Mouse (Mus musculus) spleen, adult 12 weeks (tissue): ENCODE measurements around the gene Wipi2.

Experiments
- DNase-seq: peaks from one replicate; pipeline ENCODE4 v3.0.0; 2022; ENCODE audit warnings: low spot score

Wipi2 gene

DNA sequence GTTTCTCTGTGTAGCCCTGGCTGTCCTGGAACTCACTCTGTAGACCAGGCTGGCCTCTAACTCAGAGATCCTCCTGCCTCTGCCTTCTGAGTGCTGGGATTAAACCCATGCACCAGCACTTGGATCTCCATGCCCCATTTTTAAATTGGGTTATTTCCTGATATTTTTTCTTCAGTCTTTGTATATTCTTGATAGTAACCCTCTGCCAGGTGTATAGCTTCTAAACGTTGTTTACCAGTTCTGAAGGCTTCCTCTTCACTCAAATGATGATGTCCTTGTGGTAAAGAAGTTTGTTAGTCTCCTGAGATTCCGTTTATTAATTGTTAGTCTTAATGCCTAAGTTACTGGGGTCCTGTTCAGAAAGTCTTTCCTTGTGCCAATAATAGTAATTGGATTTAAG, at the start of gene Wipi2:
Gene Wipi2, plus strand, starts transcription at position 301 of the 400 bp plus-strand sequence.
- DNase-seq: no peak

DNA sequence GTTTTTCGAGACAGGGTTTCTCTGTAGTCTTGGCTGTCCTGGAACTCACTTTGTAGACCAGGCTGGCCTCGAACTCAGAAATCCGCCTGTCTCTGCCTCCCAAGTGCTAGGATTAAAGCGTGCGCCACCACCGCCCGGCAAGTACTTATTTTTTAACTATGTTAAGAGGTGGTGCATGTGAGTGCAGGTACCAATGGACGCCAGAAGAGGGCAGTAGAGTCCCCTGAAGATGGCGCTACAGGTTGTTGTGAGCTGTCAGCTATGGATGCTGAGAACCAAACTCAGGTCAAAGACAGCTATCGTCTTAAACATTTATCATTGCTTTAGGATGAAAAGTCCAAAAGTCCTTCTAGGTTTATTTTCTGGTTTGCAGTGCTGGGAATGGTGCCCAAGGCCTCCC, 49.3 kb upstream of the Wipi2 start:
- no peak for DNase-seq

DNA sequence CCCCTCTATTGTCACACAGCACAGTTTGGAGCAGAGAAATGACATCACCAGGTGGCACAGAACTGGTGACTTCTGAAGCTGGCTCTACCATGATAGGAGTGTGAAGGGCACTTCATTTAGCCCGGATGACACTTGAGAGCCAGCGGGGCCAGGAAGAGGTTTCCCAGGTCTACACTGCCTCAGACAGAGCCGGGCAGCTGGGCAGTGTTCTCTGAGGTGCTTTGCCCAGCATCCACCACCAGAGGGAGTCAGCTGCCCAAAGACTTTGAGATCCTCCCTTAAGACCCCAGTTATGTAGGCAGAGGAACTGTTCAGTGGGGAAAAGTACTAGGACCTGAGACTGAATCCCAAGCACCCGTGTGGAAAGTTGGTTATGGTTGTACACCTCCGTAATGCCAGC, 46.0 kb upstream of the Wipi2 start:
- DNase-seq: peak; percentile 10

DNA sequence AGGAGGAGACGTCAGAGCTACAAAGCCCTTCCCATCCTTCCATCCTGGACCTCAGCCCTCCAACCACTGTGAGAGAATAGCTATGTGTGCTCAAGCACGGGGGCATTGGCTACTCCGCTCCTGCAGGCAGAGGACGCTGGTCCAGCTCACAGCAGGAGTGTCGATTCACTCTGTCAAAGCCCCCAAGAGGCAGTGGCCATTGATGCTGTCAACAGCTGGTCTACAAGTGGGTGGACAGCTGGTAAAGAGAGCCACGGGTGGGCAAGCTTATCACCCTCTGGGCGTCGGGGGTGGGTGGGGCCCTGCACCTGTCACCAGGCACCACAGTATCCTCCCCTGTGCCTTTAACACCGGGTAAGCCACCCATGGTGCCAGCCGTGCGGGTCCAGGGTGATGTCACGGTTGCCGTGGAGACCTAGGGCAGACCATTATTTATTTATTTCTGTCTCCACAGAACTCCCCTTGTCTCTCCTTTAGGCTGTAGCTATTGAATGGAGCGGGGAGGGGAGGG, 43.8 kb upstream of the Wipi2 start:
- no peak for DNase-seq

DNA sequence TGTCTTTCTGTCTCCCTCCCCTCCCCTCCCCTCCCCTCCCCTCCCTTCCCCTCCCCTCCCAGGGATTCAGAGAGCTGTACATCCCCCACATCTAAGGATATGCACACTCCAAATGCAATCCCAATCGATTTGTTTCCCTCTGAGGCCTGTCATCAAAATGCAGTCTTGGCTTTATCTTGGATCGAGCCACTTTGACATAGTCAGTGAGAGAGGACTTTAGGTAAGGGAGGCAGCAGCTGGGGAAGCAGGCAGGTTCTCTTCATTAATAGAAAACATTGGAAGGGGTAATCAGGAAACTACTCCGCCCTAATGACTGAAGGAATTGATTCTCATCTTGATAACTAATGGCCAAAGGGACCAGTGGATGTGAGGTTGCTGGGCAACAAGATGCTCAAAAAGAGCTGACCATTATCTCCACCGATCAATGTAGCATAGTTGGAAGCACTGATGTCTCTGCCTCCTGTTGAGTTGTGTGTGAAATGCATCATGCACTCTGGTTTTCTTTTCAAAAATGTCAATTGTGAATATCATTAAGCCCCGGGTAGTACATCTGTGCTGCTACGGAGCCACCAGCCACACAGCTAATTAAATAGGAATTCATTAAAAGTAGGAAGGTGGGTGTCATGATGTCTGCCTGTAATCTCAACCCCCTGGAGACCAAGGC, 36.4 kb upstream of the Wipi2 start:
- DNase-seq: no peak

DNA sequence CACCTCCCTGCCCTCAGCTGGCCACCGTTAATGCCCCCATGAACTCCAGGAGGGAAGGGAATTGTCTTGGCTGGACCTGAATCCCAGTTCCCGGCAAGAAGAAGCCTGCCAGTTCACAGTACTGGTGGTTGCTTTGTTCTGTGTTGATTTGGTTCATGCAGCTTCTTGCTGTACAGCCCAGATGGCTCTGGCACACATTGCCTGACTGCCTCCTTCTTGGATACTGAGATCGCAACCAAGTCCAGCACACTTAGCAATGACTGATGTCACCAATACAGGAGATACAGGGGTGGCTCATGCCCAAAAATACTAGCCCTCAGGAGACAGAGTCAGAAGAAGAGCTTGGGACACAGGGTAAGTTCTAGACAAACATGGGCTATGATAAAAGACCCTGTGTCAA, 31.8 kb upstream of the Wipi2 start:
- DNase-seq: no peak

DNA sequence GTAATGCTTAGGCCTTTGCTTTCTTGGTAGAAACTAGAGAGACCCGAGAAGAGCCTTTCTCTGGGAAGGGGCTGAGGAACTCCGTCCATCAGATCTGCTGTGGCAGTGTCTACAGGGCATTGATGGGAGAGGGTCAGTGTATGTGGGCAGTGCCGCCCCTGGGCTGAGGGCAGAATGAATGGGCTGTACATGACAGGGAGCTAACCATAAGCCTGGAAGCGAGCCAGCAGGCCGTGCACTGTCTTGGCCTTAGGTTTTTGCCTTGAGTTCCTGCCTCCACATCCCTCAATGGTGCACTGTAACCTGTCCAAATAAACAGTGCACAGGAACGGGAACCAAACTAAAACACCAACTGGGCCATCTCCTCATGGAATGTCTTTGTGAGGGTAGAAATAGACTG, 30.8 kb upstream of the Wipi2 start:
- no peak for DNase-seq

DNA sequence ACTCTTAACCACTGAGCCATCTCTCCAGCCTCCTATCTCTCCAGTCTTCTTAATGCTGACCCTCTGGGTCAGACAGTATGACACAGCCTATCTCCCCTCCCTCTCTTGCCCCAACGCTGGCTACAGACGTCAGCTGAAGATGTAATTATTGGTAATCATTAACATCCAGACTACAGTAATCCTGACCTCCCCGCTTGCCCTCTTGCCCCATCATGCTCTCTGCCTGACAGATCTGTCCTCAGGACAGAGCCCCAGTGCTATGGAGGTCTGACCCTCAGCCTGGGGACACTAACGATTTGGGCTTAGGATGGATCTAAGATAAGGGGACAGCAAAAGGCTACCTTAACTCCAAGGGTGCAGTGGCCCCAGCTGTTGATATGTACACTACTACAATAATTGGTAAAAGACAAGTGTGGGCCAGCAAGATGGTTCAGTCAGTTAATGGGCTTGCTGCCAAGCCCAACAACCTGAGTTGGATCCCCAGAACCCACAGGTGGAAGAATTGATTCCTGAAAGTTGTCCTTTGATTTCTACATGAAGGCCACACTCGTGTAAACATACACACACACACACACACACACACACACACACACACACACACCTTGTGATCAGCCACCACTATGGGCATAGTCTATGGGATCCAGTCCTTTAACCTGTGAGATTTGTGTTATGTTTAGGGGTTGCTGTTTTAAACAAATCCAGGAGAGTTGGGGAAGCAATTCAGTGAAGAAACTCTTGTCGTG, 29.7 kb upstream of the Wipi2 start:
- no peak for DNase-seq

DNA sequence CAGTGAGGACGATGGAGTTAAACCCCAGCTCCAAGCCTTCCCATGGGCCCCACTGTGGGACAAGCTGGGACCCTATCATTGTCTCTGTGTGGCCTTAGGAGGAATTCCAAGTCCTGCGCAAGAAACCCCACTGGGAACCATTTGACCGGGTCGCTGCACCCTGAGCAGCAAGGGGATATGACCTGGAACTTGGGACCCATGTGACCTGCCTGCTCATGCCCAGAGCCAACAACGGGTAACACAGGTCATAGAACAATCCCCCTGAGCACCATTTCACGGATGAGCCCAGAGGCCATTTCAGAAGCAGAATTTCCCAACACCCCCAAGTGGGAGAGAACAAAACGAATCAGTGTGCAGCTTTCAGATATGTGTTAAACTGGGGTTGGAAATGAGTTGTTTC, 23.1 kb upstream of the Wipi2 start:
- DNase-seq: no peak

DNA sequence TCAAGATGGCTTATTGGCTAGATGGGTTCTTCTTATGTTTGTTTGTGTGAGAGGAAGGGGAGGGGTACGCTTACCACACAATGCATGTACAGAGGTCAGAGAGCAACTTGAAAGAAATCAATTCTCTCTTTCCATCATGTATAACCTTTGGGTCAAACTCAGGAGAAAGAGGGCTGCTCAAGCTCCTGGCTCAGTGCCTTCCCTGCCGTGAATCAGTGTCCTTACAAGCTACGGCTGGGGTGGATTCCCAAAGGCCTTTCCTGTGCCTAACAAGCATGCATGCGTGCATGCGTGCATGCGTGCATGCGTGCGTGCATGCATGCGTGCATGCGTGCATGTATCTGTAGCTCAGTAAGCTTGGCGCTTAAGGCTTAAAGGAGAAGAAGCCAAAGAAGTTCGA, 22.2 kb upstream of the Wipi2 start:
- no peak for DNase-seq

DNA sequence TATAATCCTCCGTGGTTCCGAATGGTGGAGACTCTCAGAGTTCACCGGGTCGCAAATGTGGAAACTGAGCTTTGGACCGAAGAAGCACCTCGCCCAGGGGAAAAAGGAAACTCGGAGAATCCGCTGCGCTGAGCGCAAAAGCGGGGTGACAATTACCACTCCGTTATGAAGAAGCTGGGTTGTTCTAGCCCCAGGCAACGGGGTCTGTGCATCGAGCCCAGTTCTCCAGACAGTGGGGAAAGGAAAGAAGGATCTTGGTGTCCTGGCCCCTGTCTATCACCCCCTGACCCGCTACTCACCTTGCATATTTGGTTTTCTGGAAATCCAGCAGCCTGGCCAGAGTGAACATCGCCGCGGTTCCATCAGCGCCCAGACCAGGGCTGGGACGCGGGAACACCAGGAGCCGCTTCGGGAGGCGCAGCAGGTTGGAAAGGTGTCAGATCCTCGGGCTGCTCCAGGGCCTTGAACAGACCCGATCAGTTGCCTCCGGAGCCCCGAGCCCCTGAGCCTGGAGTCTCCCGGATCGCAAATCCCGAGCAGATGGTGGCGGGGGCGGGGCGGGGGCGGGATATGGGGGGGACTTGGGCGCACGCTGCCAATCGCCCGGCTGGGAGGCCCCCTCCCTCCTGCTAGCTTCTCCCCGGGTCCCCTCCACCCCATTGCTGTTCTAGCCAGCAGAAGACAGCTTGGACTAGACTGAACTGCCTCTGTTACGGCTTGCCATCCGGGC, 19.1 kb upstream of the Wipi2 start, which contains the start of gene Mmd2:
Gene Mmd2, minus strand, starts transcription at position 542 of the 730 bp plus-strand sequence.
- DNase-seq: no peak

DNA sequence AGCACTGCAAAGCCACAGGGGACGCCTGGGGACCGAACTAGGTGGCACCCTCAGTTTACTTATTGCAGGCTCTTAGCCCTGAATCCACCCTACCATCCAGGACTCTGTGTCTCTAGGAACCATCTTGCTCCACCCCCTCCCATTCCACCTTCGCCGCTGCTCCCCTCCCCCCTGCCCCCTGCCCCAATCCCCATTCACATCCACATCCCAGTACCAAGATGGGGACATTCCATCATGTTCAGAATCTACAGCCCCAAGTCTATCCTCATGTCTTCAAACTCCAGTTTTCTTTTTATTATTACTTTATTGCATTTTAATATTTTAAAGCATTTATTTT, 18.5 kb upstream of the Wipi2 start:
- DNase-seq: no peak

DNA sequence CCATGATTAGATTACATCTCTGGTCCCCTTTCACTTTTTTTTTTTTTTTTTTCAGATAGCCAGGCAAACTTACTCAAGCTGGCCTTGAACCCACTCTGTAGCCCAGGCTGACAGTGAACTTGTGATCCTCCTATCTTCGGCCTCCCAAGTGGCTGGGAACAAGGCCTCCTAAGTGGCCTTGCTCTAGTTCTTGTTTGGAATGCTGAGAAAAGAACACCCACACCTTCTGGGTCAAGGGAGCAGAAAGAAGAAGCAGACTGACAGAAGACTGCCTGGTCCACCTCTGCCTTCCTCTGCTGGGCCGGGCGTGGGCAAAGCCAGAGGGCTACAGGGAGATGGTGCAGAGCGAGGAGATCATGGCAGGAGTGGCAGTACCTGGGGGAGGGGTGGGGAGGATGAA, 17.1 kb upstream of the Wipi2 start:
- DNase-seq: no peak

DNA sequence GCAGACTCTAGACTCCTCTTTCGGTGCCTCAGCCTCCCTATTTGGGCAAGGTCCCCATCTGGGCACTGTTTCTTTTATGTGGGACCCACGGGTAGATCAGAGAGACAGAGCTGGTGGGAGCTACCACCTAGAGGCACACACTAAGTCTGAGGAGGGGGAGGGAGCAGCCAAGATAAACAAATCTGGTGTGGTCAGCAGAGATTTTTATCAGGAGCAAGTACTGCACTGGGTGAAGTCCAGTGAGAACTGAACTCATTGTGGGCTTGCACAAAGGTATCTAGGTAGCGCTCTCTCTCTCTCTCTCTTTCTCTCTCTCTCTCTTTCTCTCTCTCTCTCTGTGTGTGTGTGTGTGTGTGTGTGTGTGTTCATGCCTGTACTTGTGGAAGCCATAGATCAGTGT, 13.0 kb upstream of the Wipi2 start:
- no peak for DNase-seq

DNA sequence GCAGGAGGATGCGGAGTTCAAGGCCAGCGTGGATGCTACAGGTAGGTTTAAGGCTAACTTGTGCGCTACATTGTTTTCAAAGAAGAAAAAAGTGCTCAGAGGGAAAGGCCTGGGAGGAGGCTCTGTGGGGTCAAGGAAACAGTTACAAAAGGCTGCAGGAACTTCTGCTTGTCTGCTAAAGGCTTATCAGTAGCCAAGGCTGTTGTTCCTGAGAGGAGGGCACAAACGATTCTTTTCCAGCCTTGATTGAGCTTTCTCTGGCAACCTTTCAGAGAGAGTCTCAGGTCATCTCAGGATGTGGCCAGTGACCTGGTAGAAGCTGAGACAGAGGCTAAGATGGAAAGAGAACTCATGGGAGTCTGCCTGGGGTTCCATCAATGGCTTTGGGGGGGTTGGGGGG, 11.9 kb upstream of the Wipi2 start:
- no peak for DNase-seq

DNA sequence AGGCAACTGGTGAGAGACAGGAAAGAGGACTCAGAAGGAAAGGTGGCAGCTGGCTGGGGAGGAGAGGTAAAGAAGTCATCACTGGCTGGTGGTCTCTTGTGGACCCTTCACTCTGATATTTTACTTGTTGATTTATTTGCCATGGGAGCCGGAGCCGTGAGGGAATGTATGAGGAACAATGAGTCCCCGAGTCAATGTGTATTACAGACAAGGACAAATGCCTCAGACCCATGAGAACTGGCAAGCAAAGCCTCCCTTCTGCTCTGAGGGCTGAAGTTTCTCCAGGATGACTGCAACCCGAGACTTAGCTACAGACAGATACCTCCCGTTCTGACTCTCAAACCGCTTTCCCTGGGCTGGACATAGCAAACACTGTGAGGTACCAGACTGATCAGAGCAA, 11.2 kb upstream of the Wipi2 start:
- no peak for DNase-seq

DNA sequence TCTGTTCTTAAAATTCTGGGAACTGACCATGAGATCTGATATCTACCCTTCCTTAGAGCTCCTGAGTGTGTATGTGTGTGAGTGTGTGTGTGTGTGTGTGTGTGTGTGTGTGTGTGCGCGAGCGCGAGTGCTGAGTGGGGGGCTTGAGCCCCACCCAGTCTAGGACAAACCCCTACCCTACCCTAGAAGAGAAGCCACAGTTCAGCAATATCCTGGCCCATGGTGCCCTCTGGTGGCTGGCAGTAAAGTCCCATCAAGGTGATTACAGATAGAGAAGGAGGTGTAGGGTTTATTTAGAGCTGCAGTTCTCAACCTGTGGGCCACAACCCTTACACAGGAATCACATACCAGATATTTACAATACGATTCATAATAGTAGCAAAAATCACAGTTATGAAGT, 7.6 kb upstream of the Wipi2 start:
- no peak for DNase-seq

DNA sequence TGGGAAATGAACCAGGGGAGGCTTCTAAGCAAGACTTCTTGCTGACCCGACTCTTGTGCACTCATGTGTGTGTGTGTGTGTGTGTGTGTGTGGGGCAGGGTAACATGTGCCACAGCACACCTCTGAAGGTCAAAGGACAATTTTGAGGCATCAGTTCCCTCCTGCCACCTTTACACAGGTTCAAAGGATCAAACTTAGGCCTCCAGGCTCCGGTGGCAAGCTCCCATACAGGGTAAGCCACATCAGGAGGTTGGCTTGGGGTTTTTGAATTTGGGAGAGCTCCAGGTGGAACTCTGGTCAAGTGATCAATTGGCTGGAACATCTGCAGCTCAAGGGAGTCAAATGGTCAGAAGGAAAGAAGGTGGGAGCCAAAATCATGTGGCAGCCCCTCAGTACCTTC, 6.1 kb upstream of the Wipi2 start:
- no peak for DNase-seq

DNA sequence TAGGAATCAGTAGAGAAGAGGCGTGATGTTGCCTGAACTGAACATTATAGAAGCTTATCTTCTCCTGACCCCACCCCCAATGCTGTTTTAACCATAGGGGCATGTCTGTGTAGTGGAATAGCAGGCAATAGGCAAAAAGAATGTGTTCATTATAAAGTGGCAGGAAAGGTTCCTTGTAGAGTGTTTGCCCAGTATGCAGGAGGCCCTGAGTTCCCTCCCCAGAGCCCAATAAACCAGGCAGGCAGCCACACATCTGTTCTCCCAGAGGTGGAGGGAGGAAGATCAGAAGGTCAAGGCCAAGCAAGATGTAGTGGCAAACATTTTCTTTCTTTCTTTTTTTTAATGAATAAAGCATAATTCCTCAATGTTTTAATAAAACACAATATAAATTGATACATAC, 5.4 kb upstream of the Wipi2 start:
- DNase-seq: no peak

DNA sequence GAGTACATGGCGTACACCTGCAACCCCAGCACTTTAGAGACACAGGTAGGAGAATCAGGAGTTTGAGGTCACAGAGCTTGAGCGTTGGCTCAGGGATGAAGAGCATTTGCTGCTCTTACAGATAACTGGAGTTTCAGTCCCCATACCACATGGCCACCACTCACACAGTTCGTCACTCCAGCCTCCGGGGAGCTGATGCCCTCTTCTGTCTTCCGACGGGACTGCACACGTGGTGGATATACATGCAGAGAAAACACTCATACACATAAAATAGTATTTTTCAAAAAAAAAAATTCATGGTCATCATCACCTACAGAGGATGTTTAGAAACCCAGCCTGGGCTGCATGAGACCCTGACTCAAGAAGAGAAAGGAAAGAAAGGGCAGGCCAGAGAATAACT, 4.4 kb upstream of the Wipi2 start:
- no peak for DNase-seq

DNA sequence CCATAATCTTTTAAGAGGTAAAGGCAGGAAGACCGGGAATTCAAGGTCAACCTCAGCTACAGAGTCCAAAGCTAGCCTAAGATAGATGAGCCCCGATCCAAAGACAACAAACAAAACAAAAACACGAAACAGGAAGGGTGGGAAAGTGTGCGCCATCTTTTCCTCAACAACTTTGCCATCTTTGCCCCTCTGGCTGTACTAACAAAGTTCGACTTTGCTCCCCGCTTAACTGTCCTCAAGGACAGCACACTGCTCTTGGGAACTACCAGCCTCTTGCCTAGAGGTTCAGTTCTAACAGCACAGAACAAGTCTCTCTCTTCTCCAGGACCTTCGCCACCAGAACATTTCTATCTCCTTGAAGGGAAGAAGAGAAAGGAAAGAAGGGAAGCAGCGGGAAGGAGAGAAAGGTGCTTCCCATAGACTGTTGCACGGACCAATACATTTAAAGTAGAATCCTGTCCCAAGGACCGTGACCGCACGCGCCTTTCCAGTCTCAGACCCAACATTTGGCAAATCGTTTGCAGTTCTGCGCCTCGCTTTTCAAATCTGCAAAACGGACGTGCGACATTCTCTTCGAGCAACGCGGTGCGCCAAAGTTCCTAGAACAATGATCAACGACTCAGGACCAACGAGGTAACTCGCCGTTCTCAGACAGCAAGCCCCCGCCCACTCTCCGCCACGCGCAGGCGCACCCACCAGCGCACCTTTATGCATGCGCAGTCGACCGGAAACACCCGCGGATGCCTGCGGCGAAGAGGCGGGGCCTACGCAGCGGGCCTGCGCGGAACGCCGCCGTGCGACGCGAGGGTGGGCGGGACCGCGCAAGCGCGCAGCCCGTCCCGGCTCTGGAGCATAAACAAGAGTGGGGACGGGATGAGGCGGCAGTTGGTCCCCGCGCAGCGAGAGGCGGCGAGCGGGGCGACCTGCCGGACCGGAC, 1.5 kb downstream of the Wipi2 start:
- peak; percentile 97 for DNase-seq

DNA sequence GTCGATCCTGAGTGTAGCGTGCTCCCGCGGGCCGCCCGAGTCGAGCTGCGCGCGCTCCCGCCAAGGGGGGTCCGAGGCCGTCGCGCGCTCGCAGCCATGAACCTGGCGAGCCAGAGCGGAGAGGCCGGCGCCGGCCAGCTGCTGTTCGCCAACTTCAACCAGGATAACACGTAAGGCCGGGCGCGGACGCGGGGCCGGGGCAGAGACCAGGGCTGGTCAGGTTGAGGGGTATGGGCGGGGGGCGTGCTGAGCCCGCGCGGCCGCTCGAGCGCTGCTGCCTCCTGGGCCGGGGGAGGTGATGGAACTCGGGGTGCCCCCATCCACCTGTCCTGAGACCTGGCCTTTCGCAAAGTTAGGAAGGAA, 2.1 kb downstream of the Wipi2 start:
- DNase-seq: no peak
